8 mouse cellular contexts compared by ENCODE assay signal in the genomic region with DNA sequence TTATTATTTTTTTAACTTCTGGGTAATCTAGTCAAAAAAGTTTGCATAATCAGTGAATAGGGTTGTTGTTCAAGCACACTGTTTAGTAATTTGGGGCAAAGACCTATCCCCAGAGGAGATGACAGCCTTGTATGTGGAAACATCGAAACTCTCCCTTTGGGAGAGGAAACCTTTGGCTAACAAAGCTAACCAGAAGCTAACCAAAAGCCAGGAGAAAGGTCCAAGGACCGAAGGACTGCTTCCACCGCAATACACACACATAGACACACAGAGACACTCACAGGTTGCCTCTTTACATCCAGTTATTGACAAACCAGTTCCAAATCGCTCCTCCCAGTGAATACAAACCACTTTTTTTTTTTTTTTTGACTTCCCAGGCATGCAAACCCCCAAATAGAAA.
DNase-seq lines count a peak whose midpoint lies in the region; ATAC-seq and TF ChIP-seq lines count a peak whose summit lies in the region.

No protein-coding gene starts in this region.

- H3K4me1 ChIP-seq in lung, embryonic 15.5 days, result peaks cover 42% of the 10 kb centered on the region
- peaks cover 13% of the 10 kb centered on the region for H3K4me1 ChIP-seq in forebrain, embryonic 16.5 days (replicated peaks; ENCODE audit: control insufficient read depth, insufficient read depth, low read length)
- no peaks in the 10 kb centered on the region for H3K4me1 ChIP-seq in intestine, postnatal 0 days (replicated peaks; ENCODE audit: control insufficient read depth, insufficient read depth, low read length)

- intact Hi-C loops in gastrocnemius, postnatal 14 days (cut with DNase I; ENCODE audit: low total_unique reads), result no loop called here

- H3K36me3 ChIP-seq in lung, embryonic 15.5 days, result no peaks in the 10 kb centered on the region
- no peaks in the 10 kb centered on the region for H3K36me3 ChIP-seq in forebrain, embryonic 16.5 days (ENCODE audit: control insufficient read depth, insufficient read depth)
- no peaks in the 10 kb centered on the region for H3K36me3 ChIP-seq in intestine, postnatal 0 days (ENCODE audit: control insufficient read depth, insufficient read depth)

- 35% methylated on average over 4 of the region's 4 CpGs for WGBS in lung, embryonic 15.5 days
- 36% methylated on average over 4 of the region's 4 CpGs for WGBS in forebrain, embryonic 16.5 days
- 38% methylated on average over 4 of the region's 4 CpGs for WGBS in intestine, postnatal 0 days

- H3K27me3 ChIP-seq in lung, embryonic 15.5 days, result no peaks in the 10 kb centered on the region
- H3K27me3 ChIP-seq in forebrain, embryonic 16.5 days (replicated peaks; ENCODE audit: control insufficient read depth, insufficient read depth, low read length), result 0 out of 2 replicates have a peak, but pooled peaks cover 5% of the 10 kb centered on the region
- no peaks in the 10 kb centered on the region for H3K27me3 ChIP-seq in intestine, postnatal 0 days (replicated peaks; ENCODE audit: control insufficient read depth, insufficient read depth, low read length)

- peak overlapping the region; percentile 53 for H3K4me3 ChIP-seq in lung, embryonic 15.5 days
- peak overlapping the region; percentile 46 for H3K4me3 ChIP-seq in forebrain, embryonic 16.5 days (replicated peaks; ENCODE audit: low read length)
- peak overlapping the region; percentile 48 for H3K4me3 ChIP-seq in intestine, postnatal 0 days (ENCODE audit: low read depth, low read length)

- H3K9ac ChIP-seq in lung, embryonic 15.5 days, result peak overlapping the region; percentile 51
- no peak overlapping the region for H3K9ac ChIP-seq in forebrain, embryonic 16.5 days (replicated peaks; ENCODE audit: low read depth, low read length)
- H3K9ac ChIP-seq in intestine, postnatal 0 days (ENCODE audit: low read depth, low read length), result no peak overlapping the region; the same call in 1 of the 2 replicates

- no peak overlapping the region for H3K27ac ChIP-seq in lung, embryonic 15.5 days
- no peak overlapping the region for H3K27ac ChIP-seq in forebrain, embryonic 16.5 days (ENCODE audit: low read length)
- no peak overlapping the region for H3K27ac ChIP-seq in intestine, postnatal 0 days (ENCODE audit: low read depth, low read length)

- ATAC-seq in lung, embryonic 15.5 days (ENCODE audit: borderline replicate concordance, extremely low read depth, low FRiP score, low TSS enrichment), result no peak
- no peak for ATAC-seq in forebrain, embryonic 16.5 days
- ATAC-seq in intestine, postnatal 0 days, result no peak

- no peak for TF ChIP-seq CTCF in intestine, postnatal 0 days (IDR thresholded peaks at IDR 0.05; ENCODE audit: low read depth)

- H3K4me2 ChIP-seq in lung, embryonic 15.5 days, result peak overlapping the region; percentile 97
- H3K4me2 ChIP-seq in forebrain, embryonic 16.5 days (ENCODE audit: low read length), result peak overlapping the region; percentile 89
- H3K4me2 ChIP-seq in intestine, postnatal 0 days (replicated peaks; ENCODE audit: low read depth), result peak overlapping the region; percentile 90

- no peak for DNase-seq in lung, postnatal 25 days (ENCODE audit: low spot score)
- DNase-seq in skeletal muscle tissue, adult 2 months (ENCODE audit: low read depth, low spot score), result peak; percentile 61
- DNase-seq in gastrocnemius, postnatal 14 days, result no peak
- DNase-seq in T-cell, adult 2 months (ENCODE audit: low spot score), result no peak
- no peak for DNase-seq in spleen, postnatal 10 days (ENCODE audit: low spot score in 2 of 2)

- no peaks in the 10 kb centered on the region for H3K9me3 ChIP-seq in lung, embryonic 15.5 days
- no peaks in the 10 kb centered on the region for H3K9me3 ChIP-seq in forebrain, embryonic 16.5 days (ENCODE audit: control insufficient read depth, low read length)
- H3K9me3 ChIP-seq in intestine, postnatal 0 days (ENCODE audit: control insufficient read depth), result no peaks in the 10 kb centered on the region
